In the genomic region with DNA sequence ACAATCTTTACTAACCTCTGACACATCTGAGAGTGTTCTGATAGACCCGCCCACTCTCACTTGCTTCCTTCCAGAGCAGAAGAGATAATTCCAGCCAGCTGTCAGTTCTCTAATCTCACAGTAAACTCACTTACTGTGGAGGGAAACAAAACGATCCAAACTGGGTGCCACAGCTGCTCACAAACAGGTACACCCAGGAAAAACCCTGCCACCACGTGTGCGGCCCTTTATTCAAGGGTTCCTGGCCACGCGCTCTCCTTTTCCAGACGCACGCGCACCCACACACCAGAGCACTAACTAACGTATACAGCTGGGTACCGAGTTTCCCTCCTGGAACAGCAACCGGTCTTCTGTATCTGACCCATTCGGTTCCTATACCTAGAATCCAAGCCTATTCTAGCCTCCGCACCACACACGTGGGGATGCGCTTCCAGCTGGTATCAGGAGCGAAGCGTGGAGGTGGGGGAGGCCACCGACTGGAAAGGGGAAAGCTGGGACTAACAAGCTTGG, we compare ENCODE assay signal across 8 mouse cellular contexts. TPM values are rescaled to one million over a fixed set of nuclear protein-coding genes. Genes with fewer than 3 reads are reported as not detected.
DNase-seq lines count a peak whose midpoint lies in the region; ATAC-seq and TF ChIP-seq lines count a peak whose summit lies in the region.

No protein-coding gene starts in this region.

- no peak for TF ChIP-seq CTCF in layer of hippocampus, adult 2 months (conservative IDR thresholded peaks at IDR 0.05)
- TF ChIP-seq CTCF in bone marrow macrophage, adult 2 months (IDR thresholded peaks at IDR 0.05; ENCODE audit: low read depth, low read length), result no peak

- DNase-seq in layer of hippocampus, adult 2 months (ENCODE audit: low spot score in 2 of 2), result no peak
- no peak for DNase-seq in layer of hippocampus, postnatal 14 days (ENCODE audit: low spot score in 2 of 2)
- peak; percentile 13 to 27 for DNase-seq in kidney, postnatal 4 days
- no peak for DNase-seq in ovary, postnatal 10 days (ENCODE audit: low spot score)
- no peak for DNase-seq in adipocyte (ENCODE audit: low spot score)

- no peaks in the 10 kb centered on the region for H3K36me3 ChIP-seq in forebrain, embryonic 13.5 days (ENCODE audit: poor library complexity, severe bottlenecking)
- H3K36me3 ChIP-seq in myocyte (ENCODE audit: control insufficient read depth, insufficient read depth), result no peaks in the 10 kb centered on the region

- no peak for TF ChIP-seq POLR2A in bone marrow macrophage, adult 2 months (IDR thresholded peaks at IDR 0.05; ENCODE audit: borderline replicate concordance, low read depth, low read length)
- TF ChIP-seq POLR2A in myocyte (IDR thresholded peaks at IDR 0.05; ENCODE audit: insufficient read length, low read depth), result no peak

- under 1% methylated on average over 19 of the region's 19 CpGs for WGBS in forebrain, embryonic 13.5 days

- H3K4me1 ChIP-seq in bone marrow macrophage, adult 2 months (ENCODE audit: control insufficient read depth, insufficient read depth, low read length), result peaks cover 10% of the 10 kb centered on the region
- peaks cover 44% of the 10 kb centered on the region for H3K4me1 ChIP-seq in forebrain, embryonic 13.5 days

- H3K27me3 ChIP-seq in forebrain, embryonic 13.5 days, result peaks cover 31% of the 10 kb centered on the region
- no peaks in the 10 kb centered on the region for H3K27me3 ChIP-seq in myocyte (ENCODE audit: control insufficient read depth, insufficient read depth, insufficient read length)

- peak overlapping the region; percentile 98 for H3K27ac ChIP-seq in layer of hippocampus, adult 2 months
- H3K27ac ChIP-seq in bone marrow macrophage, adult 2 months (ENCODE audit: insufficient read depth, low read depth, low read length), result no peak overlapping the region
- H3K27ac ChIP-seq in forebrain, embryonic 13.5 days, result peak overlapping the region; percentile 89

- ATAC-seq in forebrain, embryonic 13.5 days, result peak; percentile 6; the same call in 1 of the 2 replicates

- no peaks in the 10 kb centered on the region for H3K9me3 ChIP-seq in forebrain, embryonic 13.5 days (replicated peaks)

- H3ac ChIP-seq in myocyte (ENCODE audit: control insufficient read depth, insufficient read length), result peak overlapping the region; percentile 49

- H3K4me2 ChIP-seq in forebrain, embryonic 13.5 days, result peak overlapping the region; percentile 98
- peak overlapping the region; percentile 97 for H3K4me2 ChIP-seq in myocyte (ENCODE audit: low read depth)

- peak overlapping the region; percentile 69 for H3K4me3 ChIP-seq in layer of hippocampus, adult 2 months
- peak overlapping the region; percentile 70 for H3K4me3 ChIP-seq in bone marrow macrophage, adult 2 months (ENCODE audit: insufficient read depth, low read length)
- peak overlapping the region; percentile 76 for H3K4me3 ChIP-seq in forebrain, embryonic 13.5 days
- H3K4me3 ChIP-seq in myocyte, result peak overlapping the region; percentile 90

- peak overlapping the region; percentile 87 for H3K9ac ChIP-seq in forebrain, embryonic 13.5 days

- peaks cover 54% of the 10 kb centered on the region for H3K79me2 ChIP-seq in myocyte (ENCODE audit: control insufficient read depth, insufficient read depth)

TF ChIP-seq in myocyte, 11 proteins besides CTCF, POLR2A, EP300 and RAD21:
- TF ChIP-seq MYOG (IDR thresholded peaks at IDR 0.05; ENCODE audit: control insufficient read depth in 1 of 3, insufficient read depth in 1 of 3, insufficient read length in 2 of 3, low read depth in 2 of 3) (peak in 1 of 3 experiments; percentile 16), CEBPB (IDR thresholded peaks at IDR 0.05; ENCODE audit: insufficient read depth, poor library complexity, severe bottlenecking) (no peak)

RNA-seq across cellular contexts. Expression of gene Gfod1, which starts 1.3 kb away (rescaled TPM):
- total RNA-seq in layer of hippocampus, adult 2 months (2021), result 10 to 100 TPM; 94.6 to 99.3 TPM
- 10 to 100 TPM; 58.3 to 59.2 TPM for total RNA-seq in layer of hippocampus, postnatal 14 days (2021)
- 0.31 and 0.35 TPM in 2 replicates for polyA plus RNA-seq in bone marrow macrophage, adult 2 months (2012; ENCODE audit: insufficient read depth, insufficient read length, missing spikeins)
- polyA plus RNA-seq in forebrain, embryonic 13.5 days (2015; fragmentation: Nextera tagmentation; extraction: Ambion mirVana), result 1.2 and 1.3 TPM in 2 replicates
- 6.5 TPM for polyA plus RNA-seq in myocyte (2012; fragmentation: generic; extraction: Trizol)

Comparison
In these comparisons a context has a peak if more than half of its experiments do, and no peak if none do; other contexts are left out.
1. DNase-seq: peak in kidney, postnatal 4 days (2 of 2); none in layer of hippocampus, adult 2 months (0 of 2), layer of hippocampus, postnatal 14 days (0 of 2), ovary, postnatal 10 days (single experiment) and adipocyte (single experiment).
2. Peak in every context shown above with its lines, with median percentiles within 50 percentile points of each other: H3K4me3 ChIP-seq.